Mouse (Mus musculus): ENCODE results near the gene Utp4.

DNA sequence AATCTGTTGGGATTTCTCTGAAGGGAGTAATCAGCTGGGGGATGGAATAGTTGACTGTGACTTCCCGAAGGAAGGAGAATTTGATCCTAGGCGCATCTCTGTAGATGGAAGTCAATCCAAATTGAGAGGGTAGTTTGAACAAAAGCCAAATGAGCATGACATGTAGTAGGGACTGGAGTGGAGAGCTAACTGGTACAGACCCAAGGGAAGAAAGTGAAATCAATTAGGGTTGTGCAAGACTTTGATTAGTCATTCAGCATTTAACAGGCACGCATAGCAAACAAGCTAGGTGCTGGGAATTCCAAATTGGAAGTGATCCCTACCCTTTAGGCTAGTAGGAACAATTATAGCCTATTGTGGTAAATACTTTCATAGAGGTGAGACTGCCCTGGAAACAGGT is 48.4 kb downstream of the Utp4 start:
- TF ChIP-seq E2F4 (IDR thresholded peaks at IDR 0.05; ENCODE audit: borderline replicate concordance, low read depth, low read length) (no peak), POLR2A (IDR thresholded peaks at IDR 0.05; ENCODE audit: control insufficient read depth in 1 of 2, insufficient read depth in 1 of 2, low read depth in 1 of 2, low read length in 2 of 2, poor library complexity in 1 of 2) (no peak), CTCF (IDR thresholded peaks at IDR 0.05 in 2 of 3, conservative IDR thresholded peaks at IDR 0.05 in 1 of 3; ENCODE audit: control insufficient read depth in 1 of 3, insufficient read depth in 1 of 3, low read depth in 2 of 3, low read length in 3 of 3, poor library complexity in 1 of 3, severe bottlenecking in 1 of 3) (no peak), KAT2A (conservative IDR thresholded peaks at IDR 0.05; ENCODE audit: low read depth, low read length) (no peak), SIN3A (IDR thresholded peaks at IDR 0.05; ENCODE audit: low read length) (no peak), EP300 (IDR thresholded peaks at IDR 0.05; ENCODE audit: low read depth in 1 of 2, low read length in 2 of 2) (no peak), MYC (IDR thresholded peaks at IDR 0.05; ENCODE audit: low read depth, low read length) (no peak), MAX (IDR thresholded peaks at IDR 0.05; ENCODE audit: low read length) (no peak), NRF1 (IDR thresholded peaks at IDR 0.05; ENCODE audit: insufficient read depth, low read depth, low read length, poor library complexity, severe bottlenecking) (no peak), ELF1 (IDR thresholded peaks at IDR 0.05; ENCODE audit: low read depth, low read length) (no peak), TBP (IDR thresholded peaks at IDR 0.05; ENCODE audit: low read depth, low read length) (no peak), ZKSCAN1 (IDR thresholded peaks at IDR 0.05; ENCODE audit: low read depth, low read length) (no peak)
